Mouse (Mus musculus) embryonic facial prominence, embryonic 15.5 days (tissue): ENCODE measurements around the gene Armc10. TPM values are rescaled to one million over a fixed set of nuclear protein-coding genes. Genes with fewer than 3 reads are reported as not detected.
A peak's percentile ranks its signal among the peaks of the same experiment; 100 is the strongest.
"Not testable (repeated sequence)": the region's sequence is repeated elsewhere in the genome, so short reads cannot be mapped to it uniquely, and the experiment has no call there.

Experiments
- ATAC-seq: fragments of 200-750 bp; cut with Nextera tagmentation; 2 replicates; pipeline ENCODE4 v1.8.0; 2017; ENCODE audit warnings: low read depth, moderate TSS enrichment; ENCODE audit not compliant: insufficient number of reproducible peaks, low FRiP score, low TSS enrichment
- H3K27ac ChIP-seq: fragments of 300-500 bp; sonication (generic); replicated peaks from 2 replicates; pipeline ENCODE4 v1.5.1; 2015; ENCODE audit warnings: mild to moderate bottlenecking, inconsistent platforms
- H3K27me3 ChIP-seq: fragments of 300-500 bp; sonication (generic); 2 replicates; pipeline ENCODE4 v1.6.1; 2015; ENCODE audit warnings: inconsistent platforms
- H3K36me3 ChIP-seq: fragments of 300-500 bp; sonication (generic); 2 replicates; pipeline ENCODE4 v1.6.1; 2015; ENCODE audit warnings: mild to moderate bottlenecking, inconsistent platforms
- H3K4me1 ChIP-seq: fragments of 300-500 bp; sonication (generic); 2 replicates; pipeline ENCODE4 v1.6.1; 2015; ENCODE audit warnings: inconsistent platforms
- H3K4me2 ChIP-seq: fragments of 300-500 bp; sonication (generic); replicated peaks from 2 replicates; pipeline ENCODE4 v1.6.1; 2015; ENCODE audit warnings: mild to moderate bottlenecking, inconsistent platforms
- H3K4me3 ChIP-seq: fragments of 300-500 bp; sonication (generic); replicated peaks from 2 replicates; pipeline ENCODE4 v1.5.1; 2015; ENCODE audit warnings: mild to moderate bottlenecking, inconsistent platforms
- H3K9ac ChIP-seq: fragments of 300-500 bp; sonication (generic); 2 replicates; pipeline ENCODE4 v1.6.1; 2015; ENCODE audit warnings: inconsistent platforms
- H3K9me3 ChIP-seq: fragments of 300-500 bp; sonication (generic); replicated peaks from 2 replicates; pipeline ENCODE4 v1.6.1; 2016; ENCODE audit warnings: inconsistent platforms
- WGBS: fragments of 180-500 bp; shearing (Covaris S2); methylation state at CpG from one replicate; pipeline ENCODE4 v1.1.7; 2015; 5-methylcytosine and 5-hydroxymethylcytosine counted together
- polyA plus RNA-seq: library from polyadenylated mRNA; unstranded; fragments of >200 nt; fragmentation: Nextera tagmentation; extraction: Ambion mirVana; gene quantifications from 2 replicates; pipeline ENCODE4 v1.2.1, GENCODE M21; 2015

The Armc10 gene
- 32.8 and 36.9 TPM in 2 replicates for polyA plus RNA-seq

DNA sequence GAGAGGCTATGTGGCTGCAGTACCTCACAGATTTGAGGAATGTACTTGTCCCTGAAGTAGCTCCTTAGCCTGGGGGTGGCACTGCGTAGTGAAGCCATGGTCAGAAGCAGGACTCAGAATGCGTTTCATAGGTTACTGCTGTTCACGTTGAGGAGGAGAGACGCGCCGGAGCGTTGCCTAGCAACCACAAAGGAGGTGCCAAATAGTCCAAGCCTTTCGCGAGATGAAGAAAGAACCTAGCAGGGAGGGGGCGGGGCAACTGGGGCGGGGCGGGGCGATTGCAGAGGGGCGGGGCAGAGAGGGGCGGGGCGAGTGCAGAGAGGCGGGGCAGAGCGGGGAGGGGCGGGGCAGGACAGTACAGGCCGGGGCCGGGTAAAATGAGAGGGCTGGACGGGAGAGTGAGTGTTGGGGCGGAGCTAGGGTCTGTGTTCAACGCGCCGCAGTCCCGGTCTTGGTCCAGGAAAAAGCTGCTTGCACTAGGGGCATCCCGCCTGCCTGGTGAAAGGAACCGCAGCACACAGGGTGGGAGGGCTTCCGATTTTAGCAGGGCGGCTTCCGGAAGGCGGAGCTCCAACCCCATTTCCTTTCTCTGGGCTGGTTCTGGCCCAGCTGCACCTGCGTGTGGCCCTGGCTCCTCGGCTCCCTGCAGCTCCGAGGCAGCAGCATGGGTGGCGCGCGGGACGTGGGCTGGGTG lies at the start of gene Armc10, which contains the start of gene Fbxl13:
Gene Armc10 (plus strand): TSS at position 375 of the 694 bp plus-strand sequence.
Gene Fbxl13 (minus strand): TSS at position 196 of the 694 bp plus-strand sequence.
- Histone ChIP-seq H3K4me1 (peaks cover 17% of the 10 kb centered on the region), H3K4me3 (peak within 1 kb of the TSS; percentile 90), H3K4me2 (peak within 1 kb of the TSS; percentile 76), H3K36me3 (peaks cover 23% of the 10 kb centered on the region), H3K9ac (peak within 1 kb of the TSS; percentile 63), H3K9me3 (no peaks in the 10 kb centered on the region), H3K27ac (peak within 1 kb of the TSS; percentile 86), H3K27me3 (peaks cover 7% of the 10 kb centered on the region)
- under 1% methylated on average over 40 of the region's 40 CpGs for WGBS
- peak; percentile 96 for ATAC-seq

DNA sequence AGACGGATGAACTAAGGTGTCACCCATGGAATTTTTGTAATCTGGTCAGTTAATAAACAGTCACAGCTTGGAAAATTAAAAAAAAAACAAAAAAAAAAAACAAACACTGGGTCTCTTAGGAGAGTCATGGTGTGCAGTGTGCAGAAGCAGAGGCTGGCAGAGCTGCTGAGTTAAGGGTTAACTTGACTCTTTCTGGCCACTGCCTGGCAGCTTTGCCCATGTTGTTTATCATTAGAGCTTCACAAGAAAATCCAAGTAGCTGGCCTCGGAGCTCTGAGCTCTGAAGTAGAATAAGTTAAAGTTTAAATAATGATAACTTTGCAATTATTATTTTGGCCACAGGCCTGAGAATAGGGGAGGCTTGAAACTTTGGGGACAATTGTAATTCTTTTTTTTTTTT lies 46.1 kb upstream of the Armc10 start:
- not testable (repeated sequence) for H3K27me3 ChIP-seq, H3K4me1 ChIP-seq, H3K4me3 ChIP-seq, H3K4me2 ChIP-seq, ATAC-seq, H3K27ac ChIP-seq, H3K36me3 ChIP-seq, H3K9ac ChIP-seq, H3K9me3 ChIP-seq
- 83% methylated on average over 2 of the region's 2 CpGs for whole genome bisulfite sequencing

DNA sequence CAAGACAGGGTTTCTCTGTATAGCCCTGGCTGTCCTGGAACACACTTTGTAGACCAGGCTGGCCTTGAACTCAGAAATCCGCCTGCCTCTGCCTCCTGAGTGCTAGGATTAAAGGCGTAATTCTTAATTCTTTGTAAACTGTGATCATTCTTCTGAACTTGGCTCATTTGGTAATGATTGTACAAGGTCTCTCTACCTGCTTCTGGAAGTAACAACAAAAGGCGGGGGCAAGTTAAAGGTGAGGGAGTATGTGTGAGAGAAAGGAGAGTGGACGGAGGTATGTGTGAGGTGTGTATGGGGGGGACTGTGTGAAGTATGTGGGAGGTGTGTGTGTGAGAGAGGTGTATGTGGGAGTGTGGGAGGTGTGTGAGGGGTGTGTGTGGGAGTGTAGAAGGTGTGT lies 45.7 kb upstream of the Armc10 start:
- no peaks in the 10 kb centered on the region for H3K36me3 ChIP-seq
- WGBS = 92% methylated on average over 4 of the region's 4 CpGs
- H3K4me1 ChIP-seq = no peaks in the 10 kb centered on the region
- H3K27ac ChIP-seq = no peak overlapping the region
- H3K9me3 ChIP-seq = no peaks in the 10 kb centered on the region
- H3K9ac ChIP-seq = no peak overlapping the region
- H3K4me3 ChIP-seq = no peak overlapping the region
- no peak for ATAC-seq
- no peaks in the 10 kb centered on the region for H3K27me3 ChIP-seq
- H3K4me2 ChIP-seq = no peak overlapping the region

GRCm38 (mm10) chr5:21605936-21606335 lies 39.7 kb upstream of the Armc10 start:
- 74% methylated on average over 6 of the region's 6 CpGs for WGBS
- Histone ChIP-seq H3K9me3 (no peaks in the 10 kb centered on the region), H3K4me2 (no peak overlapping the region), H3K27ac (no peak overlapping the region), H3K9ac (no peak overlapping the region), H3K4me1 (0 out of 2 replicates have a peak, but pooled peaks cover 4% of the 10 kb centered on the region), H3K4me3 (no peak overlapping the region), H3K36me3 (no peaks in the 10 kb centered on the region), H3K27me3 (no peaks in the 10 kb centered on the region)
- ATAC-seq = no peak

GRCm38 (mm10) chr5:21608311-21609304 lies 37.0 kb upstream of the Armc10 start:
- Histone ChIP-seq H3K9me3 (no peaks in the 10 kb centered on the region), H3K4me1 (0 out of 2 replicates have a peak, but pooled peaks cover 4% of the 10 kb centered on the region), H3K36me3 (no peaks in the 10 kb centered on the region), H3K27me3 (no peaks in the 10 kb centered on the region), H3K4me3 (no peak overlapping the region), H3K27ac (no peak overlapping the region), H3K4me2 (no peak overlapping the region), H3K9ac (no peak overlapping the region)
- ATAC-seq = no peak
- WGBS = 62% methylated on average over 12 of the region's 12 CpGs

DNA sequence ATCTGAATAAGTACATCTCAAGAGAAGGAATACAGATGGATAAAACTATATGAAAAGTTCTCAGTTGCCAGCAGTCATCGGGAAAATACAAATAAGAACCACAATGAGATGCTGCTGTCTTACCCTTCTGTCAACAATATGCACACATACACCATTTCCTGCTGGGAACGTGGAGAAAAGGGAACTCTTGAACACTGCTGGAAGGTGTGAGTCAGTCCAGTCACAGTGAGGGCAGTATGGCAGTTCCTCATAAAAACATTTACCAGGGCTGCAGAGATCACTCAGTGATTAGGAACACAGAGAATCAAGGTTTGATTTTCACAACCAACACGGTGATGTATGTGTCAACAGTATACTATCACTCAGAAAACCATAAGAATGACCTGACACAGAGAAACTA lies 34.6 kb upstream of the Armc10 start:
- Histone ChIP-seq H3K4me1 (0 out of 2 replicates have a peak, but pooled peaks cover 4% of the 10 kb centered on the region), H3K9ac (no peak overlapping the region), H3K4me2 (no peak overlapping the region), H3K9me3 (no peaks in the 10 kb centered on the region), H3K27ac (no peak overlapping the region), H3K36me3 (no peaks in the 10 kb centered on the region), H3K4me3 (no peak overlapping the region), H3K27me3 (no peaks in the 10 kb centered on the region)
- no peak for ATAC-seq
- 54% methylated on average over 3 of the region's 3 CpGs for WGBS

DNA sequence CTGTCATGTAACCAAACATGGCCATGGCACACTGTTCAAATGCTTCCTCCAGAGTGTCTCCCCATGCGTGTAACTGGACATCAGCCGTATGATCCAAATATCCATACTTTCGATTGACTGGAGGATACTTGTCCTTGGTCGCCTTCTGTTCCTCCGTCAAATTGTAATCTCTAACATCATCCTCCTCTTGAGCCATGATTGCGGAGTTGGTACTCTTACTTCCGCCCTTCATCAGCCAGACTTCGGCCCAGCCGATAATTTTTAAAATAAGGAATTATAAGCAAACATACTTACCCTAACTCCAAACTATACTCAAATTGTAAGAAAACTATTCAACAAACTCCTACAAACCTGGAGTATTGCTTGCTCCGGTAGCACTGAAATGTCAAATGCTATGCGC lies 31.3 kb upstream of the Armc10 start:
- not testable (repeated sequence) for H3K9me3 ChIP-seq, H3K27ac ChIP-seq, H3K36me3 ChIP-seq, H3K27me3 ChIP-seq, H3K4me2 ChIP-seq, ATAC-seq, H3K9ac ChIP-seq, H3K4me1 ChIP-seq, H3K4me3 ChIP-seq
- 95% methylated on average over 11 of the region's 11 CpGs for WGBS

DNA sequence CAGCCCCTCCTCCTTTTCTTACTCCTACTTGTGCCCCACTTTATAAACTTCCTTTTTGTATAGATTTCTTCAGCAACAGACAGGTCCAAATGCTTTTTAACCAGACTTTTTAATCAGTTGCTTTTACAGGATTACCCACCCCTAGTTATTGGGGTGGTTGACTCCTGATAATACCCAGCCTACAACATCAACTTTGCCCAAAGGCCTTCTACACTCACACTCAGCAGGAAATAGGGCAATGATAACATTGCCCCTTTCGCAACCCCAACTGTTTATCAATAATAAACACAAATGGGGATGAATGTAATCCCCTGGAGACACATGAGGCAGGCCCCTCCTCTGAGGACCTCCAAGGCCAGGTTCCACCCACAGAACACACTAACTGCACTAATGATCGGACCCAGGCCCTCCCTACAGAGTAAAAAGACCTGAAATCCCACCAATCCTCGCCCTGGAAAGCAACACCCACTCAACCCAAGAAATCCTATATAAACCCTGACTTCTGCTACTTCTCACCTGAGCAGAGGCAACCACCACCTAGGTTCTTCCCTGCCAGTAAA lies 29.1 kb upstream of the Armc10 start:
- no peak overlapping the region for H3K27ac ChIP-seq
- no peaks in the 10 kb centered on the region for H3K9me3 ChIP-seq
- WGBS = 80% methylated on average over 3 of the region's 3 CpGs
- no peak overlapping the region for H3K9ac ChIP-seq
- H3K4me3 ChIP-seq = no peak overlapping the region
- no peaks in the 10 kb centered on the region for H3K27me3 ChIP-seq
- no peaks in the 10 kb centered on the region for H3K4me1 ChIP-seq
- no peaks in the 10 kb centered on the region for H3K36me3 ChIP-seq
- no peak overlapping the region for H3K4me2 ChIP-seq
- ATAC-seq = no peak

- Histone ChIP-seq H3K36me3 (no peaks in the 10 kb centered on the region), H3K9me3 (no peaks in the 10 kb centered on the region), H3K4me2 (no peak overlapping the region), H3K4me1 (no peaks in the 10 kb centered on the region), H3K4me3 (no peak overlapping the region), H3K27ac (no peak overlapping the region), H3K9ac (no peak overlapping the region), H3K27me3 (no peaks in the 10 kb centered on the region)
- no peak for ATAC-seq
Observed at GRCm38 (mm10) chr5:21625916-21626315, 19.7 kb upstream of the Armc10 start.

DNA sequence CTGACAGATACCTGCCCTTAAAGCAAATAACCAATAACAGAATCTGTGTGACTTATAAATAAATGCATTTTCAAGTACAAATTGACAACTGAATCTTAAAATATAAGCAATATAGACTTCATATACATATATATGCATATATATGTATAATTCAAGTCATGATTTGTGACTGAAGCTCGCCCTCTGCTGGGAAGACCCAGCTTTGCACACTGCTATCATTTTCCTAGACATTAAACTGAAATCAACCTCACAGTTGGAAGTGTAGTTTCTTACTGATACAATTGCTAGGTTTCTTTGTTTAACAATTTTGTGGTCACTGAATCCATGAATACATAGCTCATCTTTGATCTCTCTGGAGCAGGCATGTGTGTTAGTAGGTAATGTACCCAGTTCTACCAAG lies 4.7 kb upstream of the Armc10 start:
- Histone ChIP-seq H3K36me3 (no peaks in the 10 kb centered on the region), H3K4me1 (peaks cover 11% of the 10 kb centered on the region; the same call in 1 of the 2 replicates), H3K4me2 (no peak overlapping the region), H3K4me3 (no peak overlapping the region), H3K27me3 (peaks cover 7% of the 10 kb centered on the region), H3K9me3 (no peaks in the 10 kb centered on the region), H3K27ac (no peak overlapping the region), H3K9ac (no peak overlapping the region)
- 0% methylated on average over 1 of the region's 1 CpGs for WGBS
- no peak for ATAC-seq

- Histone ChIP-seq H3K4me1 (peaks cover 23% of the 10 kb centered on the region), H3K36me3 (peaks cover 5% of the 10 kb centered on the region; the same call in 1 of the 2 replicates), H3K4me2 (no peak overlapping the region), H3K9ac (no peak overlapping the region), H3K27ac (no peak overlapping the region), H3K4me3 (no peak overlapping the region), H3K27me3 (peaks cover 7% of the 10 kb centered on the region), H3K9me3 (no peaks in the 10 kb centered on the region)
- no peak for ATAC-seq
- 12% methylated on average over 1 of the region's 1 CpGs for WGBS
Observed at GRCm38 (mm10) chr5:21643606-21644005, 2.0 kb upstream of the Armc10 start.
